Mouse (Mus musculus): Measurements from ENCODE around the gene Hyal6. TPM values are rescaled to one million over a fixed set of nuclear protein-coding genes. Genes with fewer than 3 reads are reported as not detected.

The Hyal6 gene
- total RNA-seq, 2 experiments from 2014 or later = not detected

- TF ChIP-seq CTCF (IDR thresholded peaks at IDR 0.05) = no peak
- Histone ChIP-seq H3K4me3 (no peak overlapping the region), H3K27ac (no peak overlapping the region)
- no peak for DNase-seq (ENCODE audit: extremely low spot score in 1 of 2, low spot score in 2 of 2)
- intact Hi-C loops (cut with DNase I) = no loop called here
These were observed 33.2 kb downstream of the Hyal6 start for GRCm38 (mm10) chr6:24766261-24766660.

- Histone ChIP-seq H3K27ac (no peak overlapping the region), H3K4me3 (no peak overlapping the region)
- intact Hi-C loops (cut with DNase I) = no loop called here
- DNase-seq (ENCODE audit: extremely low spot score in 1 of 2, low spot score in 2 of 2) = no peak
- no peak for TF ChIP-seq CTCF (IDR thresholded peaks at IDR 0.05)
These were observed 46.1 kb downstream of the Hyal6 start for GRCm38 (mm10) chr6:24779182-24779581.

GRCm38 (mm10) chr6:24790888-24791287 is 57.8 kb downstream of the Hyal6 start, which contains the start of gene Spam1:
TSS of gene Spam1 (plus strand) at chr6:24791188.
- no peak within 1 kb of the TSS for H3K4me3 ChIP-seq
- DNase-seq (ENCODE audit: extremely low spot score in 1 of 2, low spot score in 2 of 2) = no peak
- intact Hi-C loops (cut with DNase I) = no loop called here
- no peak for TF ChIP-seq CTCF (IDR thresholded peaks at IDR 0.05)
- no peak within 1 kb of the TSS for H3K27ac ChIP-seq

Other genes with a start within 250 kb of the Hyal6 start
- gene Iqub, start 218.2 kb upstream of the Hyal6 start, total RNA-seq (2021) = 1 to 10 TPM; 2.4 to 2.8 TPM
- gene Ndufa5, start 205.2 kb upstream of the Hyal6 start, total RNA-seq (2021) = 100 to 1,000 TPM; 272 to 273 TPM
- not detected for gene Asb15, start 205.1 kb upstream of the Hyal6 start, total RNA-seq (2021)
- gene Lmod2, start 135.5 kb upstream of the Hyal6 start, total RNA-seq (2021) = not detected
- gene Wasl, start 68.2 kb upstream of the Hyal6 start, total RNA-seq (2021) = 100 to 1,000 TPM; 123 to 124 TPM
- not detected for gene Hyal4, start 15.1 kb downstream of the Hyal6 start, total RNA-seq (2021)
- not detected for gene Spam1, start 57.9 kb downstream of the Hyal6 start, total RNA-seq (2021)
- not detected for gene Hyal5, start 124.8 kb downstream of the Hyal6 start, total RNA-seq (2021)
- gene Tmem229a, start 223.1 kb downstream of the Hyal6 start, total RNA-seq (2021) = 10 to 100 TPM; 38.9 to 44.8 TPM